Mouse (Mus musculus) neural tube, embryonic 11.5 days (tissue): ENCODE data around the gene Gm20388. TPM values are rescaled to one million over a fixed set of nuclear protein-coding genes. Genes with fewer than 3 reads are reported as not detected.

Source experiments
- ATAC-seq: fragments of 200-750 bp; cut with Nextera tagmentation; 2 replicates; pipeline ENCODE4 v1.8.0; 2017; ENCODE audit warnings: moderate number of reproducible peaks, mild to moderate bottlenecking, moderate TSS enrichment, moderate library complexity; ENCODE audit not compliant: insufficient read depth, low FRiP score, low TSS enrichment
- DNase-seq: peaks from one replicate; pipeline ENCODE4 v3.0.0-alpha.2; 2015; ENCODE audit warnings: low spot score
- H3K27ac ChIP-seq: fragments of 300-500 bp; sonication (generic); 2 replicates; pipeline ENCODE4 v1.5.1; 2014; ENCODE audit warnings: low read depth, mild to moderate bottlenecking, low read length
- H3K27me3 ChIP-seq: fragments of 300-500 bp; sonication (generic); 2 replicates; pipeline ENCODE4 v1.6.1; 2014; ENCODE audit warnings: mild to moderate bottlenecking, low read length, mixed read lengths; ENCODE audit not compliant: control insufficient read depth, insufficient read depth
- H3K36me3 ChIP-seq: fragments of 300-500 bp; sonication (generic); 2 replicates; pipeline ENCODE4 v1.6.1; 2014; ENCODE audit warnings: mild to moderate bottlenecking, low read length, moderate library complexity, mixed read lengths; ENCODE audit not compliant: control insufficient read depth, insufficient read depth
- H3K4me1 ChIP-seq: fragments of 300-500 bp; sonication (generic); 2 replicates; pipeline ENCODE4 v1.6.1; 2014; ENCODE audit warnings: low read length, mixed read lengths; ENCODE audit not compliant: control insufficient read depth, insufficient read depth
- H3K4me2 ChIP-seq: fragments of 300-500 bp; sonication (generic); 2 replicates; pipeline ENCODE4 v1.6.1; 2014; ENCODE audit warnings: low read depth, mild to moderate bottlenecking, moderate library complexity
- H3K4me3 ChIP-seq: fragments of 300-500 bp; sonication (generic); 2 replicates; pipeline ENCODE4 v1.5.1; 2014; ENCODE audit warnings: low read depth, low read length
- H3K9ac ChIP-seq: fragments of 300-500 bp; sonication (generic); 2 replicates; pipeline ENCODE4 v1.6.1; 2014; ENCODE audit warnings: mild to moderate bottlenecking, low read length
- H3K9me3 ChIP-seq: fragments of 300-500 bp; sonication (generic); 2 replicates; pipeline ENCODE4 v1.6.1; 2016; ENCODE audit warnings: low read length; ENCODE audit not compliant: control insufficient read depth
- WGBS: fragments of 180-500 bp; shearing (Covaris S2); extraction: QIAGEN DNeasy Blood & Tissue Kit; methylation state at CpG from one replicate; pipeline ENCODE4 v1.1.7; 2014; 5-methylcytosine and 5-hydroxymethylcytosine counted together
- polyA plus RNA-seq: library from polyadenylated mRNA; unstranded; fragments of >200 nt; fragmentation: Nextera tagmentation; extraction: Ambion mirVana; gene quantifications from 2 replicates; pipeline ENCODE4 v1.2.1, GENCODE M21; 2014

Gene Gm20388
- polyA plus RNA-seq, 1 experiment from 2014 or later = not detected

GRCm38 (mm10) chr8:121558538-121558937 lies 1647.9 kb downstream of the Gm20388 start:
- H3K9ac ChIP-seq = no peak overlapping the region
- no peak overlapping the region for H3K4me3 ChIP-seq
- H3K27ac ChIP-seq = no peak overlapping the region
- ATAC-seq (no peak), DNase-seq (no peak)
- H3K36me3 ChIP-seq = peaks cover 3% of the 10 kb centered on the region; the same call in 1 of the 2 replicates
- H3K27me3 ChIP-seq = no peaks in the 10 kb centered on the region
- no peak overlapping the region for H3K4me2 ChIP-seq
- H3K9me3 ChIP-seq = no peaks in the 10 kb centered on the region
- 0 out of 2 replicates have a peak, but pooled peaks cover 5% of the 10 kb centered on the region for H3K4me1 ChIP-seq
- 92% methylated on average over 16 of the region's 16 CpGs for WGBS

GRCm38 (mm10) chr8:121559801-121560200 lies 1649.2 kb downstream of the Gm20388 start:
- Histone ChIP-seq H3K4me1 (0 out of 2 replicates have a peak, but pooled peaks cover 5% of the 10 kb centered on the region), H3K9me3 (no peaks in the 10 kb centered on the region), H3K4me3 (no peak overlapping the region), H3K36me3 (no peaks in the 10 kb centered on the region; the same call in 1 of the 2 replicates), H3K27me3 (no peaks in the 10 kb centered on the region), H3K4me2 (no peak overlapping the region), H3K27ac (no peak overlapping the region), H3K9ac (no peak overlapping the region)
- 92% methylated on average over 12 of the region's 12 CpGs for WGBS
- DNase-seq (no peak), ATAC-seq (no peak)

GRCm38 (mm10) chr8:121560432-121561100 lies 1649.9 kb downstream of the Gm20388 start:
- Histone ChIP-seq H3K27me3 (no peaks in the 10 kb centered on the region), H3K4me1 (0 out of 2 replicates have a peak, but pooled peaks cover 5% of the 10 kb centered on the region), H3K36me3 (no peaks in the 10 kb centered on the region; the same call in none of the 2 replicates), H3K4me2 (no peak overlapping the region), H3K9me3 (no peaks in the 10 kb centered on the region), H3K4me3 (no peak overlapping the region), H3K27ac (no peak overlapping the region), H3K9ac (no peak overlapping the region)
- WGBS = 93% methylated on average over 7 of the region's 7 CpGs
- no peak for DNase-seq
- ATAC-seq = no peak

GRCm38 (mm10) chr8:121561636-121562345 lies 1651.2 kb downstream of the Gm20388 start:
- H3K36me3 ChIP-seq = peaks cover 2% of the 10 kb centered on the region
- no peak for DNase-seq
- ATAC-seq = no peak
- H3K27ac ChIP-seq = no peak overlapping the region
- H3K4me3 ChIP-seq = no peak overlapping the region
- H3K9me3 ChIP-seq = no peaks in the 10 kb centered on the region
- WGBS = 91% methylated on average over 16 of the region's 16 CpGs
- no peak overlapping the region for H3K4me2 ChIP-seq
- 0 out of 2 replicates have a peak, but pooled peaks cover 5% of the 10 kb centered on the region for H3K4me1 ChIP-seq
- H3K9ac ChIP-seq = no peak overlapping the region
- no peaks in the 10 kb centered on the region for H3K27me3 ChIP-seq

GRCm38 (mm10) chr8:121562941-121563351 lies 1652.3 kb downstream of the Gm20388 start:
- Histone ChIP-seq H3K4me3 (no peak overlapping the region), H3K4me2 (no peak overlapping the region), H3K9me3 (no peaks in the 10 kb centered on the region), H3K9ac (no peak overlapping the region; the same call in 1 of the 2 replicates), H3K27ac (no peak overlapping the region), H3K4me1 (0 out of 2 replicates have a peak, but pooled peaks cover 5% of the 10 kb centered on the region), H3K27me3 (no peaks in the 10 kb centered on the region), H3K36me3 (peaks cover 2% of the 10 kb centered on the region)
- DNase-seq (no peak), ATAC-seq (no peak)
- 90% methylated on average over 9 of the region's 9 CpGs for whole genome bisulfite sequencing

- Histone ChIP-seq H3K36me3 (peaks cover 2% of the 10 kb centered on the region), H3K27me3 (no peaks in the 10 kb centered on the region), H3K4me3 (no peak overlapping the region), H3K27ac (no peak overlapping the region), H3K9me3 (no peaks in the 10 kb centered on the region), H3K4me2 (no peak overlapping the region), H3K4me1 (0 out of 2 replicates have a peak, but pooled peaks cover 5% of the 10 kb centered on the region), H3K9ac (no peak overlapping the region)
- ATAC-seq (no peak), DNase-seq (no peak)
- WGBS = 85% methylated on average over 6 of the region's 6 CpGs
These were observed 1653.1 kb downstream of the Gm20388 start for GRCm38 (mm10) chr8:121563701-121564100.

GRCm38 (mm10) chr8:121568321-121568720 lies 1657.7 kb downstream of the Gm20388 start:
- Histone ChIP-seq H3K4me2 (no peak overlapping the region), H3K36me3 (peaks cover 2% of the 10 kb centered on the region; the same call in 1 of the 2 replicates), H3K4me3 (no peak overlapping the region), H3K9ac (no peak overlapping the region), H3K27me3 (no peaks in the 10 kb centered on the region), H3K4me1 (no peaks in the 10 kb centered on the region), H3K9me3 (no peaks in the 10 kb centered on the region), H3K27ac (no peak overlapping the region)
- WGBS = 69% methylated on average over 6 of the region's 6 CpGs
- no peak for ATAC-seq
- peak; percentile 45 for DNase-seq

- Histone ChIP-seq H3K27me3 (no peaks in the 10 kb centered on the region), H3K4me3 (no peak overlapping the region), H3K27ac (no peak overlapping the region), H3K4me1 (no peaks in the 10 kb centered on the region), H3K9ac (no peak overlapping the region), H3K36me3 (peaks cover 2% of the 10 kb centered on the region; the same call in 1 of the 2 replicates), H3K9me3 (no peaks in the 10 kb centered on the region), H3K4me2 (no peak overlapping the region)
- DNase-seq = no peak
- WGBS = 88% methylated on average over 21 of the region's 21 CpGs
- no peak for ATAC-seq
These were observed 1659.7 kb downstream of the Gm20388 start for GRCm38 (mm10) chr8:121570335-121570734.
